Mouse (Mus musculus) intestine, embryonic 14.5 days (tissue): ENCODE data around the gene Rgs12. TPM values are rescaled to one million over a fixed set of nuclear protein-coding genes. Genes with fewer than 3 reads are reported as not detected.

Source experiments
- ATAC-seq: fragments of 200-750 bp; cut with Nextera tagmentation; replicated peaks from 2 replicates; pipeline ENCODE4 v1.8.0; 2017; ENCODE audit warnings: low read depth, moderate number of reproducible peaks, moderate TSS enrichment, moderate library complexity; ENCODE audit not compliant: low FRiP score, low TSS enrichment
- DNase-seq: peaks from one replicate; pipeline ENCODE4 v3.0.0-alpha.2; 2018; ENCODE audit warnings: low spot score
- H3K27ac ChIP-seq: fragments of 300-500 bp; sonication (generic); 2 replicates; pipeline ENCODE4 v1.5.1; 2014; ENCODE audit warnings: low read depth, mild to moderate bottlenecking, control low read depth
- H3K27me3 ChIP-seq: fragments of 300-500 bp; sonication (generic); replicated peaks from 2 replicates; pipeline ENCODE4 v1.6.1; 2014; ENCODE audit warnings: low read length, control low read depth; ENCODE audit not compliant: control insufficient read depth, insufficient read depth
- H3K36me3 ChIP-seq: fragments of 300-500 bp; sonication (generic); 2 replicates; pipeline ENCODE4 v1.6.1; 2014; ENCODE audit warnings: low read length, control low read depth; ENCODE audit not compliant: control insufficient read depth, insufficient read depth
- H3K4me1 ChIP-seq: fragments of 300-500 bp; sonication (generic); replicated peaks from 2 replicates; pipeline ENCODE4 v1.6.1; 2014; ENCODE audit warnings: low read length, control low read depth, mixed read lengths; ENCODE audit not compliant: control insufficient read depth, insufficient read depth
- H3K4me2 ChIP-seq: fragments of 300-500 bp; sonication (generic); 2 replicates; pipeline ENCODE4 v1.6.1; 2014; ENCODE audit warnings: low read length
- H3K4me3 ChIP-seq: fragments of 300-500 bp; sonication (generic); 2 replicates; pipeline ENCODE4 v1.5.1; 2014; ENCODE audit warnings: low read depth, low read length, control low read depth, mixed read lengths
- H3K9ac ChIP-seq: fragments of 300-500 bp; sonication (generic); 2 replicates; pipeline ENCODE4 v1.6.1; 2014; ENCODE audit warnings: mild to moderate bottlenecking, low read length
- H3K9me3 ChIP-seq: fragments of 300-500 bp; sonication (generic); 2 replicates; pipeline ENCODE4 v1.6.1; 2016; ENCODE audit warnings: low read length, control low read depth; ENCODE audit not compliant: control insufficient read depth
- WGBS: fragments of 180-500 bp; shearing (Covaris S2); extraction: QIAGEN DNeasy Blood & Tissue Kit; methylation state at CpG from one replicate; pipeline ENCODE4 v1.1.7; 2014; 5-methylcytosine and 5-hydroxymethylcytosine counted together
- polyA plus RNA-seq: library from polyadenylated mRNA; unstranded; fragments of >200 nt; fragmentation: Nextera tagmentation; extraction: Ambion mirVana; gene quantifications from 2 replicates; pipeline ENCODE4 v1.2.1, GENCODE M21; 2014

Gene Rgs12
- polyA plus RNA-seq, 1 experiment from 2014 or later = 19.0 TPM

DNA sequence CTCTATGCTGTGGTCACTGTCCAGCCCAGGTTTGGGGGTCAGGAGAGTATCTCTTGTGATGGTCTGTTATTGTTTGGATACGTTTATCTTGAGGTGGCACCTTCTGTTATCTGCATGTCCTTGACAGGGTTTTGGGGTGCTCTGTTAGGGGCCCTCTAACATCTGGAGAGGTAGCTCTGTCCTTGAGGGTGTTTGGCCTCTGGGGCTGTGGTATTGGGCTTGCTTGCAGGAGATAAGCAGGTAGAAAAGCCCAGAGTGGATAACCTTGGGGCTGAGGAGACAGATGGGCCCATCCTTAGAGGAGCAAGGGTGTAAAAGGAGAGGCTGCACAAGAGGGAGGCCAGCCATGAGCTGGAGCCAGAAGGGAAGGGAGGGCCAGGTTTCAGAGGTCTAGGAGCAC is 10.8 kb downstream of the Rgs12 start:
- WGBS = 65% methylated on average over 1 of the region's 1 CpGs
- Histone ChIP-seq H3K36me3 (peaks cover 6% of the 10 kb centered on the region), H3K4me1 (no peaks in the 10 kb centered on the region), H3K9ac (no peak overlapping the region), H3K4me2 (no peak overlapping the region), H3K27ac (no peak overlapping the region), H3K4me3 (no peak overlapping the region), H3K9me3 (no peaks in the 10 kb centered on the region), H3K27me3 (no peaks in the 10 kb centered on the region)
- DNase-seq = no peak
- no peak for ATAC-seq

GRCm38 (mm10) chr5:34965531-34965930 is 16.3 kb downstream of the Rgs12 start:
- Histone ChIP-seq H3K4me3 (no peak overlapping the region), H3K36me3 (peaks cover 38% of the 10 kb centered on the region), H3K4me2 (no peak overlapping the region), H3K27me3 (no peaks in the 10 kb centered on the region), H3K9ac (no peak overlapping the region), H3K9me3 (no peaks in the 10 kb centered on the region), H3K27ac (no peak overlapping the region), H3K4me1 (no peaks in the 10 kb centered on the region)
- DNase-seq (no peak), ATAC-seq (no peak)
- WGBS = 95% methylated on average over 12 of the region's 12 CpGs

DNA sequence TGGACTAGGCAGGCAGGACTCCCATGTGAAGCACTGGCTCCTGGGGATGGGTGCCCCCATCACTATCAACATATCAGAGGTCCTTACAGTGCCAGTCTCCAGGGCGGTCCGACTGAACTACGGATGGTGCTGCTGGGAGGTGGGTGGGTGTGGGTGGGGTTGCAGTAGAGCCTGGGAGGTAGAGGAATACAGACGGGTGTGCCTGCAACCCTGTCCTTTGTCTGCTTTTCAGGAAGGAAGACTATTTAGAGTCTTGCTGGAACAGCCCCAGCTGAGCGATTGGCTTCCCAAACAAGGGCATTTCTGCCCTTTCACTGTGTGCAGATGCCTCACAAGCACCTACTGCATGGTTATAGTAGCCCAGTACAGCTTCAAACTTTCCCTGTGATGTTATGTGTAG is 19.1 kb downstream of the Rgs12 start:
- ATAC-seq (no peak), DNase-seq (no peak)
- H3K36me3 ChIP-seq = peaks cover 52% of the 10 kb centered on the region
- no peaks in the 10 kb centered on the region for H3K27me3 ChIP-seq
- no peak overlapping the region for H3K27ac ChIP-seq
- no peaks in the 10 kb centered on the region for H3K4me1 ChIP-seq
- WGBS = 84% methylated on average over 5 of the region's 5 CpGs
- no peak overlapping the region for H3K4me2 ChIP-seq
- H3K9ac ChIP-seq = no peak overlapping the region
- H3K9me3 ChIP-seq = no peaks in the 10 kb centered on the region
- no peak overlapping the region for H3K4me3 ChIP-seq

- no peaks in the 10 kb centered on the region for H3K9me3 ChIP-seq
- ATAC-seq (no peak), DNase-seq (no peak)
- no peaks in the 10 kb centered on the region for H3K4me1 ChIP-seq
- H3K9ac ChIP-seq = no peak overlapping the region
- H3K4me2 ChIP-seq = no peak overlapping the region
- peaks cover 45% of the 10 kb centered on the region for H3K36me3 ChIP-seq
- 86% methylated on average over 3 of the region's 3 CpGs for WGBS
- H3K27me3 ChIP-seq = no peaks in the 10 kb centered on the region
- no peak overlapping the region for H3K4me3 ChIP-seq
- H3K27ac ChIP-seq = no peak overlapping the region
Observed at GRCm38 (mm10) chr5:34972471-34972870, 23.2 kb downstream of the Rgs12 start.

GRCm38 (mm10) chr5:34973560-34974317 is 24.5 kb downstream of the Rgs12 start:
- H3K9ac ChIP-seq = no peak overlapping the region
- H3K4me2 ChIP-seq = no peak overlapping the region
- no peaks in the 10 kb centered on the region for H3K9me3 ChIP-seq
- peaks cover 35% of the 10 kb centered on the region for H3K36me3 ChIP-seq
- no peak overlapping the region for H3K27ac ChIP-seq
- no peak for DNase-seq
- no peaks in the 10 kb centered on the region for H3K4me1 ChIP-seq
- no peaks in the 10 kb centered on the region for H3K27me3 ChIP-seq
- no peak overlapping the region for H3K4me3 ChIP-seq
- 88% methylated on average over 8 of the region's 8 CpGs for WGBS
- ATAC-seq = no peak

- ATAC-seq (no peak), DNase-seq (no peak)
- no peaks in the 10 kb centered on the region for H3K4me1 ChIP-seq
- H3K9ac ChIP-seq = no peak overlapping the region
- H3K27me3 ChIP-seq = no peaks in the 10 kb centered on the region
- H3K4me3 ChIP-seq = no peak overlapping the region
- H3K36me3 ChIP-seq = peaks cover 40% of the 10 kb centered on the region
- no peaks in the 10 kb centered on the region for H3K9me3 ChIP-seq
- no peak overlapping the region for H3K4me2 ChIP-seq
- WGBS = 86% methylated on average over 11 of the region's 11 CpGs
- H3K27ac ChIP-seq = no peak overlapping the region
Observed at GRCm38 (mm10) chr5:34974773-34975443, 25.7 kb downstream of the Rgs12 start.

DNA sequence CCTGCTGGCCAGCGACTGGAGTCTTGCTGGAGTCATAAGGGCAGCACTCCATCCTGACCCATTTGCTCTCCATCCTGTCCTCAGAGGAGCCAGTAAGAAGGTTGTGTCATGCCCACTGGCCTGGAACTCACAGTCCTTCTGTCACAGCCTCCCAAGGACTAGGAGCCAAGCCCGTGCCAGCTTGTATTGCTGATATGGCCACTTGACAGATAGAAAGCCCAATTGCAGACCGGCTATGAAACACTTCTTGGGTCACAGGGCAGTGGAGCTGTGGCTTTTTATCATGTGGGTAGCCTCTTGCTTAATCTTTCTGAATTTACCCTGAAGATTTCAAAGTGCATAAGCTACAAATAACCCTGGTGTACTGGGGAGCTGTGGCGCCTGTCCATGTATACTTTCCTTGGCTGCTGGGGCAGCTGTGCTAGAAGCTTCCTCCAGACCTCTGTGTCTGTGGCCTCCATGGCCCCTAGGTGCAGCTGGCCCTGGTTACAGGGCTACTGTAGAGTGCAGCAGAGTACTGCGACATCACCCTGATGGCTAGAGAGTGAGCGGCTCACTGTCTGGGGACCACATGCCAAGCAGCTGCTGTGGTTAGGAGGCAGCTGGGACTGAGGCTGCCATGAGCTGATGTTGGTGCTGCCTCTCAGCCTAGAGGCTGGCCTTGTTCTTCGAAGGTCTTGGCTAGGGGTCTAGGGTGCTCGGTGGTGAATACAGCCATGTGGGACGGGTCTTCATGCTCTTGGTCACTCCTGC is 27.5 kb downstream of the Rgs12 start:
- ATAC-seq = no peak
- Histone ChIP-seq H3K9me3 (no peaks in the 10 kb centered on the region), H3K36me3 (peaks cover 40% of the 10 kb centered on the region), H3K4me2 (no peak overlapping the region), H3K4me1 (no peaks in the 10 kb centered on the region), H3K4me3 (no peak overlapping the region), H3K27me3 (no peaks in the 10 kb centered on the region), H3K27ac (no peak overlapping the region), H3K9ac (no peak overlapping the region)
- 96% methylated on average over 9 of the region's 9 CpGs for WGBS
- DNase-seq = no peak

GRCm38 (mm10) chr5:34980099-34980498 is 30.9 kb downstream of the Rgs12 start:
- ATAC-seq (no peak), DNase-seq (no peak)
- Histone ChIP-seq H3K9me3 (no peaks in the 10 kb centered on the region), H3K4me2 (no peak overlapping the region), H3K9ac (no peak overlapping the region), H3K27ac (no peak overlapping the region), H3K4me1 (no peaks in the 10 kb centered on the region), H3K4me3 (no peak overlapping the region), H3K36me3 (peaks cover 57% of the 10 kb centered on the region), H3K27me3 (no peaks in the 10 kb centered on the region)
- WGBS = 61% methylated on average over 6 of the region's 6 CpGs
